Mouse (Mus musculus) testis, adult 2 months (tissue): ENCODE data around the gene Tmbim6. TPM values are rescaled to one million over a fixed set of nuclear protein-coding genes. Genes with fewer than 3 reads are reported as not detected.

Source experiments
- H3K27ac ChIP-seq: fragments of 200-500 bp; 2 replicates; pipeline ENCODE4 v1.5.1; 2012; ENCODE audit warnings: low read depth, low read length; ENCODE audit not compliant: control insufficient read depth, insufficient read depth
- H3K27me3 ChIP-seq: fragments of 200-500 bp; 2 replicates; pipeline ENCODE4 v1.6.1; 2012; ENCODE audit warnings: mild to moderate bottlenecking, low read length, moderate library complexity; ENCODE audit not compliant: control insufficient read depth, insufficient read depth
- H3K36me3 ChIP-seq: fragments of 200-500 bp; 2 replicates; pipeline ENCODE4 v1.6.1; 2012; ENCODE audit warnings: mild to moderate bottlenecking, low read length; ENCODE audit not compliant: control insufficient read depth, insufficient read depth
- H3K4me1 ChIP-seq: fragments of 200-500 bp; 2 replicates; pipeline ENCODE4 v1.6.1; 2012; ENCODE audit warnings: low read length; ENCODE audit not compliant: control insufficient read depth, insufficient read depth
- H3K4me3 ChIP-seq: fragments of 200-500 bp; 2 replicates; pipeline ENCODE4 v1.5.1; 2012; ENCODE audit warnings: low read depth, mild to moderate bottlenecking, low read length, moderate library complexity, mixed read lengths; ENCODE audit not compliant: control insufficient read depth
- CTCF ChIP-seq: fragments of 200-500 bp; IDR thresholded peaks from 2 replicates; pipeline ENCODE4 v1.5.1; 2012; ENCODE audit warnings: low read depth, mild to moderate bottlenecking, inconsistent platforms, low read length, moderate library complexity; ENCODE audit not compliant: control insufficient read depth, insufficient read depth, insufficient replicate concordance
- POLR2A ChIP-seq: fragments of 200-500 bp; IDR thresholded peaks from 2 replicates; pipeline ENCODE4 v1.6.1; 2012; ENCODE audit warnings: low read depth, mild to moderate bottlenecking, inconsistent platforms, low read length, moderate library complexity; ENCODE audit not compliant: control insufficient read depth
- polyA plus RNA-seq: library from polyadenylated mRNA; depleted of rRNA; stranded (reverse); fragments of >200 nt; gene quantifications from 2 replicates; pipeline ENCODE4 v1.2.3, GENCODE M21; 2012

Gene Tmbim6
- polyA plus RNA-seq, 1 experiment: 786 TPM

- TF ChIP-seq POLR2A (no peak), CTCF (no peak)
- no peaks in the 10 kb centered on the region for H3K27me3 ChIP-seq
- no peaks in the 10 kb centered on the region; the same call in 1 of the 2 replicates for H3K36me3 ChIP-seq
- H3K4me3 ChIP-seq: no peak overlapping the region
- H3K27ac ChIP-seq: no peak overlapping the region
- H3K4me1 ChIP-seq: peaks cover 13% of the 10 kb centered on the region
These were observed 4.9 kb downstream of the Tmbim6 start for GRCm38 (mm10) chr15:99397622-99398021.

- Histone ChIP-seq H3K4me3 (no peak overlapping the region), H3K4me1 (peaks cover 13% of the 10 kb centered on the region), H3K27ac (no peak overlapping the region), H3K27me3 (no peaks in the 10 kb centered on the region), H3K36me3 (peaks cover 2% of the 10 kb centered on the region)
- TF ChIP-seq CTCF (no peak), POLR2A (no peak)
These were observed 7.0 kb downstream of the Tmbim6 start for GRCm38 (mm10) chr15:99399503-99400245.

- H3K4me1 ChIP-seq: peaks cover 11% of the 10 kb centered on the region
- no peak overlapping the region for H3K27ac ChIP-seq
- no peaks in the 10 kb centered on the region for H3K27me3 ChIP-seq
- no peak overlapping the region for H3K4me3 ChIP-seq
- TF ChIP-seq POLR2A (no peak), CTCF (no peak)
- peaks cover 2% of the 10 kb centered on the region for H3K36me3 ChIP-seq
These were observed 7.9 kb downstream of the Tmbim6 start for GRCm38 (mm10) chr15:99400602-99401001.

GRCm38 (mm10) chr15:99403159-99403889 lies 10.6 kb downstream of the Tmbim6 start:
- H3K4me1 ChIP-seq: peaks cover 10% of the 10 kb centered on the region
- peaks cover 4% of the 10 kb centered on the region for H3K36me3 ChIP-seq
- H3K4me3 ChIP-seq: no peak overlapping the region
- no peak for TF ChIP-seq POLR2A
- TF ChIP-seq CTCF: no peak
- H3K27ac ChIP-seq: no peak overlapping the region
- no peaks in the 10 kb centered on the region for H3K27me3 ChIP-seq

- no peak overlapping the region for H3K4me3 ChIP-seq
- H3K27ac ChIP-seq: no peak overlapping the region
- no peak for TF ChIP-seq CTCF
- no peak for TF ChIP-seq POLR2A
- H3K27me3 ChIP-seq: no peaks in the 10 kb centered on the region
- peaks cover under 1% of the 10 kb centered on the region for H3K4me1 ChIP-seq
- H3K36me3 ChIP-seq: peaks cover 4% of the 10 kb centered on the region
These were observed 12.5 kb downstream of the Tmbim6 start for GRCm38 (mm10) chr15:99405150-99405549.

GRCm38 (mm10) chr15:99406986-99407570 lies 14.4 kb downstream of the Tmbim6 start:
- H3K4me3 ChIP-seq: no peak overlapping the region
- H3K4me1 ChIP-seq: peaks cover 8% of the 10 kb centered on the region
- no peaks in the 10 kb centered on the region for H3K27me3 ChIP-seq
- TF ChIP-seq CTCF (no peak), POLR2A (no peak)
- H3K36me3 ChIP-seq: peaks cover 4% of the 10 kb centered on the region
- H3K27ac ChIP-seq: no peak overlapping the region

GRCm38 (mm10) chr15:99408845-99409244 lies 16.2 kb downstream of the Tmbim6 start:
- no peak overlapping the region for H3K27ac ChIP-seq
- H3K4me3 ChIP-seq: no peak overlapping the region
- peaks cover 4% of the 10 kb centered on the region for H3K36me3 ChIP-seq
- TF ChIP-seq POLR2A (no peak), CTCF (no peak)
- H3K4me1 ChIP-seq: peaks cover 8% of the 10 kb centered on the region
- H3K27me3 ChIP-seq: no peaks in the 10 kb centered on the region
